Mouse (Mus musculus): Measurements from ENCODE around the gene Tnip1.

- TF ChIP-seq SMC3 (IDR thresholded peaks at IDR 0.05; ENCODE audit: low read depth, low read length) = no peak
- peak in 1 of 2 experiments; percentile 43; a peak in 2 of 4 replicates for TF ChIP-seq CTCF (conservative IDR thresholded peaks at IDR 0.05 in 1 of 2, IDR thresholded peaks at IDR 0.05 in 1 of 2; ENCODE audit: low read depth in 2 of 2, low read length in 2 of 2)
- TF ChIP-seq EP300 (IDR thresholded peaks at IDR 0.05; ENCODE audit: low read length) = no peak
- peak; percentile 57; the same call in 1 of the 2 replicates for TF ChIP-seq MEF2A (IDR thresholded peaks at IDR 0.05; ENCODE audit: borderline replicate concordance, low read depth, low read length)
- peak; percentile 98 for TF ChIP-seq POLR2A (IDR thresholded peaks at IDR 0.05; ENCODE audit: low read depth, low read length)
- TF ChIP-seq SIN3A (IDR thresholded peaks at IDR 0.05; ENCODE audit: low read length) = peak; percentile 85
- no peak for TF ChIP-seq ZC3H11A (IDR thresholded peaks at IDR 0.05; ENCODE audit: low read depth, low read length)
- no peak for TF ChIP-seq ETS1 (conservative IDR thresholded peaks at IDR 0.05; ENCODE audit: low read depth, low read length)
- 0 out of 2 replicates have a peak, but pooled peaks have one; percentile 38 for TF ChIP-seq HCFC1 (IDR thresholded peaks at IDR 0.05; ENCODE audit: low read depth, low read length)
These were observed 96.3 kb downstream of the Tnip1 start, which contains the start of gene Hint1 for GRCm38 (mm10) chr11:54866119-54867048.
